Mouse (Mus musculus): ENCODE data around the gene Esyt2.

Gene Esyt2

GRCm38 (mm10) chr12:116433742-116434141, 152.7 kb downstream of the Esyt2 start:
- no peak for ATAC-seq (ENCODE audit: insufficient number of reproducible peaks, low FRiP score, low TSS enrichment)

- ATAC-seq (ENCODE audit: insufficient number of reproducible peaks, low FRiP score, low TSS enrichment) = no peak
Measured at GRCm38 (mm10) chr12:116435232-116435631, 154.2 kb downstream of the Esyt2 start.

- ATAC-seq (ENCODE audit: insufficient number of reproducible peaks, low FRiP score, low TSS enrichment) = no peak
Measured at GRCm38 (mm10) chr12:116436125-116436524, 155.1 kb downstream of the Esyt2 start.

GRCm38 (mm10) chr12:116438591-116438990, 157.6 kb downstream of the Esyt2 start:
- no peak for ATAC-seq (ENCODE audit: insufficient number of reproducible peaks, low FRiP score, low TSS enrichment)
